Mouse (Mus musculus): ENCODE measurements around the gene Gxylt1.

DNA sequence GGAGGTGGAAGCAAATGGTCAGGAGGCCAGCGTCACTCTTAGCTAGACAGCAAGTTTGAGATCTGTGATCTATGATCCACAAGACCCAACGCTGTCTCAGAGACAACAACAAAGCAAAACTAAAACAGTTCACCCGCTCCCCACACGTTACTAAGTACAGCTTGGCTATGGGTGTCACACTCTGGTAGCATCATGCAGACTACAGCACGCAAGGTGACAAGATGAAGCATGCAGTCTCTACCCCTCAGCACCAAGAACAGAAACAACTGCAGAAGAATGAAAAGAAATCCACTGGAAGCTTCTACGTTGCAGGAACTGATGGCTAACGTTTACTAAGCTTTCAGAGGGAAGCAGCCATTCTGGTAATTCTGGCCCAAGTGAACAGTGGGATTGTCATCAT lies 11.4 kb downstream of the Gxylt1 start:
- TF ChIP-seq POLR2A (IDR thresholded peaks at IDR 0.05; ENCODE audit: extremely low read depth, insufficient read depth, low read length) (no peak), CTCF (IDR thresholded peaks at IDR 0.05; ENCODE audit: low read depth, low read length) (no peak)

Data from liver, adult 2 months (tissue).